Mouse (Mus musculus) skeletal muscle tissue, adult 2 months (tissue): ENCODE data around the gene Gramd4.

ENCODE experiments used
- DNase-seq: peaks from one replicate; pipeline ENCODE4 v3.0.0-alpha.2; 2012; ENCODE audit warnings: low read depth, low spot score

Gramd4 gene

DNA sequence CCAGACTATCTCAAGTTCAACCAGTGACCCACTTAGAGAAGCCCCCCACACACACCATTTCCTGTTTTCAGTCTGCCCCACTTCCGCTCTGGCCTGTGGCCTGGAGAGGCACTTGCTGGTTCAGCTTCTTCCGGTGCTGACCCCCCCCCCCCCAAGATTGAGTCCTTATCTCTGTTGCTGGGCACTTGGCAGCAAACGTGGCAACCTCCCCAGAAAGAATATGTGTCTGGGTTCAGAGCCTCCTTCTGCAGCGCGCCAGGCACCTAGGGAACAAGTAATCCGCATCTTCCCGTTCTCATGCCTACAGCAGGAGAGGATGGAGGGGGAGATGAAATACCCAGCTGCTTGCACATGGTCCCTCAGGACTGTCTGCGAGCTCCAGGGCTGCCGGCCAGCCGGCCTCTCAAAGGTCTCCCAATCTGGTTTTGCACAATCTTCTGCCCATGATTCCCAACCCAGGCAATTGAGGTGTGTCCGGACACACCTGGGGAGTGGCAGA, 124.5 kb downstream of the Gramd4 start:
- no peak for DNase-seq

DNA sequence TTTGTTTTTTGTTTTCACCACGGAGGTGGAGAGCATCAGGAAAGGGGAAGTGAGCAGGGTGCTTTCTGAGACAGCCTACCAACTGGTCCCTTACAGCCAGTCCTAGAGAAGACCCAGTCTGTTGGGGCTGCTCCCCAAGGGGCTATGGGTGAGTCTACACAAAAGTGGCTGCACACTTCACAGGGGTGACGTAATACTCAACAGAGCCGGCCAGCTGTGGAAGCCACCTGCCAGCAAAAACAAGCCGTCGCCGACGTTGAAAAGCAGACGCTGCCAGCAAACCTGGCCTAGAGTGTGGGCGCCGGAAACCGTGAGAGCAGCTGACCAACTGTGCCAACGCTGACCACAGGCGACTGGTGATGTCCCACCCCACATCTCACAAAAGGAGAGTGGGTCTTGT, 125.2 kb downstream of the Gramd4 start:
- peak; percentile 68 for DNase-seq

DNA sequence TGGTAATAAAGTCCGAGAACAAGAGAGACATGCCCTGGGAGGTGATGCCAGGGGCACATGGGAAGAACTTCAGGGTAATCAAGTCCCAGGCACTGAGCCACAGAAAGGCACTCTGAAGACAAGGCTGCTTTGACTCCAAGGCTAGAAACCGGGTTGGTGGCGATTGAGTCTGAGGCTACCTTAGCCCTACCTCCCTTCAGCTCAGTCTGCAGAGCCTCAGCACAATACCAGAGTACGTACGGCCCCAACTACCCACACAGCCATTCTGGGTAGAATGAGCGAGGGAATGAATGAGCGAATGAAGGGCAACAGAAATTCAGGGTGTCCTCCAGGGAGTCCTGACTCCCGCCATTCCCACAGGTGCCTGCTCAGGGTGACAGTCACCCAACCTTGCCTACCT, 126.0 kb downstream of the Gramd4 start:
- no peak for DNase-seq

DNA sequence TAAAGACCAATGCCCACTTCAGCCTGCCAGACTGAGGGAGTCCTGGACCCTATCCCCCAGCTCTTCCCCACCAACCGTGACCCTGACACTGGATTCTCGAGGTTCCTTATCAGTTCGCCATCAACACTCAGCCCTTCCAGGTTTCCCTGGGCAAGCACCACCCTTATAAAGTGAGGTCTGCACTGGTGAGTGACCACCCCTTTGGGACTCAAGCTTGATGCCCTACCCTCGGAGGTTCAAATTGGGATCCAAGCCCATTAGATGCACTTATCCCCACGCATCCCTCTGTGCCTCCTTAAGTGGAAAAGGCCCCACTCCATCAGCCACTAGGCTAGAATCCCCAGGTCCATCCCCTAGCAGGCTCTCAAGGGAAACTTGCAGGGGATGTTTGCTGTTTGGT, 126.6 kb downstream of the Gramd4 start:
- no peak for DNase-seq

DNA sequence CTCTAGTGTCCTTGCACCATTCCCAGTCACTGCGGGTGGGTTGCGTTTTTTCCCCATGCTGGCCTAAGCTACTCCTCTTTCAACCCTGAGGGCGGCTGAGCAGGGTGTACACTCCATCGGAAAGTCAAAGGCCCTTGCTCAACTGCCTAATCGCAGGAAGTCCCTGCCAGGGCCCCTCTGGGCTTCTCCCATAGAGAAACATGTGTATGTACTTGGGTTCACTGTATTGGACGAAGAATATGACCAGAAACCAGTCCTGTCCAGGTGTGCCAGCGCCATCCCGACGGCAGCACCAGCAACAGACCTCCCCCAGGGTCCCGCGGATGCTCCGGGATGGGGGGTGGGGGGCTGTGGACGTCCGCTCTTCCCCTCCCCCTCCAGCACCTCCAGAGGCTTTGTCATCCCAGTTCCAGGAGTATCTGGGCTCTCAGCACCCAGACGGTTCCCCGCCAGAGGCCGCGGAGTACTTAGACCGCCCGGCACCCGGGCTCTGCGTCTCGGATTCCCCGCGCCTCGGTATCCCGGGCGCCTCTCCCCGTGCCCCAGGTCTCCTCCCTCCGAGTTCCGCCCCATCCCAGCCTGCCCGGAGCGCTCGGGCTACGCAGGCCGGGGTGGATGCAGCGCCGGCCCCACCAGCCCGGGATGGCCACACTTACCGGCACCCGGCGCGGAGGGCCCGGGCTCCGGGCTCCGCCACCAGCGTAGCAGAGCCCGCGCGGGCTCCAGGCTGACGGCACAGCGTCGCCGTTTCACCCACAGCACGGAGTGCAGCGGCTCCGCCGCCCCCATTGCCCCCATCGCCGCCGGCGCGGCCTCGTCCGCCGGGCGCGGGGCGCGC, 127.6 kb downstream of the Gramd4 start:
- no peak for DNase-seq

DNA sequence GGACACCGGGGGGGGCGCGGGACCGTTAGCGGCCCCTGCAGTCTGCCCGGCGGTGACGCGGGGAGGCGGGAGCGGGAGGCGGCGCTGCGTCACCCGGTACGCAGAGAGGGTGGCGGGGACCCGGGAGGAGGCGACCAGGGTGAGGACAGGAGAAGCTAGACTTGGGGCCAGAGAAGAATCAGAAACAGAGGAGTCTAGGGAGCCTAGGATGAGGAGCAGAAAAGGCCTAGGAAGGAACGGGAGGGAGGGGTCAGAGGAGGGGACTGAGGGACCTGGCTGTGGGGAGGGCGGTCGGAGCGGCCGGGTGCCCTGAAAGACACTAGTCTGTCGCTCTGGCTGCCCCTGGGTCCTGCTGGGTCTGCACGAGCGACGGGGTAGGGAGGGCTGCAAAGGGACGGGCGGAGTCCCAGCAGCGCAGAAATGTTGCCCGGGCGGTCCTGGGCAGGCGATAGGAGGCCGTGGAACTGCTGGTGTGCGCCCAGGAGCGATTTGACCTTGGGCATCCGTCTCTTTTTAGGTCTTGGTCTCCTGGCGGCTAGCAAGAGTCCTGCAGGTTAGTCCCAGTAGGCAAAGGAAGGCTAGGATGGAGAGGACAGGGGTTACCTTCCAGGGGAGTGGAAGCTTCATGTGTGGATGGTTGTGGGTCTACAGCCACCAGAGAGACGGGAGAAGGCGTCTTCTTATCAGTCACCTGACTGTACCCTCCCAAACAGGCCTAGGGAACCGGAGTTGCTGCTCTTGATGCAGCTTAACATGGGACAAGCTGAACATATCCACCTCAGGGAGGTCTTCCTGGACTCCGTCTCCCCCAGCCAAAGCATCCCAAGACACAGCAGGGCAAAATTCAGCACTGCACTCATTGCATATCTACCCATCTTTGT, 128.4 kb downstream of the Gramd4 start, which contains the start of gene Cerk:
TSS of gene Cerk (minus strand) at position 453 of the 881 bp plus-strand sequence.
- DNase-seq, result no peak

DNA sequence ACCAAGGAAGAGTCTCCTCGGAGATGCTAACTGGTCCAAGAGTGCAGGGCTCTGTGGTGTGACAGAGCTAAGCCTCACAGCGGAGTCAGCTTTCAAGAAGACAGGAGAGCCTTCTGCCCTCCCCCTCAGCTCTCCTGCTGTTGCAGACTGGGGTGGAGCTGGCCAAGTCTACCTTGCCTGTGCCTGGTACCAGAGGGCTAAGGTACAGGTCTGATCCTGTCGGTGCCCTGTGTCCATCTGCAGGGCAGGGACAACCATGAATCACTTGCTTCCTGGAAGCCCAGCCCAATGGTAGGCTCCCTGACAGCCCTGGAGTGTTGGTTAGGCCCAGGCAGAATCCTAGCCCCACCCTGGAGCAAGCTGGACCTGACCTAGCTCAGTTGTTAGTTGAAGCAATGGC, 129.2 kb downstream of the Gramd4 start:
- no peak for DNase-seq
